Mouse (Mus musculus) E14TG2a.4 (cell line): Measurements from ENCODE around the gene Nacc2.

Source experiments
- CTCF ChIP-seq: conservative IDR thresholded peaks from 2 replicates; pipeline ENCODE4 v1.5.1; 2014; ENCODE audit warnings: low read length
- POU5F1 ChIP-seq: IDR thresholded peaks from 2 replicates; pipeline ENCODE4 v1.6.1; 2014; ENCODE audit warnings: low read length, borderline replicate concordance

DNA sequence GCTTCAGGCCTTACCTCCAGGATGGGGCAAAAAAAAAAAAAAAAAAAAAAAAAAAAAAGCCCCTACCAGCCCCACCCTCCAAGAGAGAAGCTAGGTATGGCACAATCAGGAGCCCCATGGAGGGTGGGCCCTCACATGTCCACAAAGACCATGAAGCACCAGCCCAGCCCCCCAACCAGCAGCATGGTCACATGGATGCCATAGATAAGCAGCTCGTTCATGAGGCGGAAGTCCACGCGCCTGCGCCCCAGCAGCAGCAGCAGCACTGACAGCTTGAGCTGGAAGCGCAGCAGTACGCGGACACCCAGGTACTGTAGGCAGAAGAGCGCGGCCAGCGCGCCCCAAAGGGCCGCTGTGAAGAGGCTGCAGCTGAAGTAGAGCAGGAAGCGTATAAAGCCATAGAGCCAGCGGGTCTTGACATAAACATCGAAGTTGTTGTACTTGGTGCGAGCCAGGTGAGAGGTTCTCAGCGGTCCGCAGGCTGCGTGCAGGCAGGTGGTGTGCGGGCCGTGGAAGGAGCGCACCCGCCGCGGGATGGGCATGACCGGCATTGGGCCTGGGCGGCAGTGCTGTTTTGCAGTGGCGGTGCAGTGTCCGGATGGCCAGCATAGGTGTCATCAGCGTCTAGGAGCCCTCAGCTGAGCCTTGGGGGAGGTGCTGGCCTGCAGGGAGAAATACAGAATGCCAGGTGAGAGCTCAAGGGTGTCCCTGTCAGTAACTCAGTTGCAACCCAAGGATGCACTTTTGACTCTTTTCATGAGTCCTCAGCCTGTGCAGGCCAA, 15.4 kb upstream of the Nacc2 start:
- TF ChIP-seq CTCF (no peak), POU5F1 (no peak)
